Mouse (Mus musculus) liver, postnatal 0 days (tissue): ENCODE measurements around the gene Sycp2l. TPM values are rescaled to one million over a fixed set of nuclear protein-coding genes. Genes with fewer than 3 reads are reported as not detected.
"Not testable (repeated sequence)": the region's sequence is repeated elsewhere in the genome, so short reads cannot be mapped to it uniquely, and the experiment has no call there.

ENCODE experiments used
- ATAC-seq: fragments of 200-750 bp; cut with Nextera tagmentation; 2 replicates; pipeline ENCODE4 v1.8.0; 2017; ENCODE audit warnings: mild to moderate bottlenecking, moderate library complexity
- DNase-seq: peaks from one replicate; pipeline ENCODE4 v3.0.0-alpha.2; 2016
- H3K27ac ChIP-seq: fragments of 300-500 bp; sonication (generic); 2 replicates; pipeline ENCODE4 v1.5.1; 2014; ENCODE audit warnings: antibody characterized with exemption, moderate library complexity, mild to moderate bottlenecking, low read depth
- H3K27me3 ChIP-seq: fragments of 300-500 bp; sonication (generic); 2 replicates; pipeline ENCODE4 v1.6.1; 2014; ENCODE audit warnings: low read length, control low read depth, mixed read lengths; ENCODE audit not compliant: insufficient read depth
- H3K36me3 ChIP-seq: fragments of 300-500 bp; sonication (generic); replicated peaks from 2 replicates; pipeline ENCODE4 v1.6.1; 2014; ENCODE audit warnings: mild to moderate bottlenecking, control low read depth, low read length, moderate library complexity, mixed read lengths; ENCODE audit not compliant: insufficient read depth
- H3K4me1 ChIP-seq: fragments of 300-500 bp; sonication (generic); 2 replicates; pipeline ENCODE4 v1.6.1; 2014; ENCODE audit warnings: antibody characterized with exemption, mild to moderate bottlenecking, control low read depth; ENCODE audit not compliant: insufficient read depth
- H3K4me2 ChIP-seq: fragments of 300-500 bp; sonication (generic); 2 replicates; pipeline ENCODE4 v1.6.1; 2014; ENCODE audit warnings: low read depth, mild to moderate bottlenecking, low read length, moderate library complexity, mixed read lengths
- H3K4me3 ChIP-seq: fragments of 300-500 bp; sonication (generic); 2 replicates; pipeline ENCODE4 v1.5.1; 2014; ENCODE audit warnings: low read depth, low read length
- H3K9ac ChIP-seq: fragments of 300-500 bp; sonication (generic); replicated peaks from 2 replicates; pipeline ENCODE4 v1.6.1; 2014; ENCODE audit warnings: mild to moderate bottlenecking, moderate library complexity
- H3K9me3 ChIP-seq: fragments of 300-500 bp; sonication (generic); 2 replicates; pipeline ENCODE4 v1.6.1; 2016; ENCODE audit warnings: mild to moderate bottlenecking, control low read depth, low read length, mixed read lengths
- CTCF ChIP-seq: sonication (generic); IDR thresholded peaks from 2 replicates; pipeline ENCODE4 v1.5.1; 2016; ENCODE audit warnings: antibody characterized with exemption, low read depth
- EP300 ChIP-seq: IDR thresholded peaks from 2 replicates; pipeline ENCODE4 v1.6.1; 2016; ENCODE audit warnings: antibody characterized with exemption, low read depth, mild to moderate bottlenecking
- WGBS: fragments of 180-500 bp; shearing (Covaris S2); extraction: QIAGEN DNeasy Blood & Tissue Kit; methylation state at CpG from one replicate; pipeline ENCODE4 v1.1.7; 2014; ENCODE audit not compliant: insufficient replicate concordance; 5-methylcytosine and 5-hydroxymethylcytosine counted together
- polyA plus RNA-seq: library from polyadenylated mRNA; unstranded; fragments of >200 nt; fragmentation: Nextera tagmentation; extraction: Ambion mirVana; gene quantifications from 2 replicates; pipeline ENCODE4 v1.2.1, GENCODE M21; 2015

Gene Sycp2l
- polyA plus RNA-seq, 1 experiment from 2014 or later = not detected

DNA sequence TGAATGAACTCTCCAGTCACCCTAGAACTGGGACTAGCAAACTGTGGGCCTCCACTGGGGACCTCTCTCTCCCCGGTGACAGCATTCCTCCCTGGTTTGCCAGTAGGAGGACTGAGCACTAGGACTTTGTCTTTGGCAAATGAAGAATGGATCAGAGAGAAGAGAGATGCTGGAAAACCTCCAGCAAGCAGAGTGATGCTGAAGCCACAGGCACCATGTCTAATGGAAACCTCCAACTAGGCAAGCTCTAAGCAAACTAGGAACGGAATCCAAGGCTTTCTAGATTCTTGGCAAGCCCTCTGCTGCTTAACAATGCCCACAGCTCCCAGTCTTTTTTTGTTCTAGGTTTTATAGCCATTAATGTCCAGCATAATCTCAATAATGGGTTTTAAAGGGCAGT is 86.8 kb downstream of the Sycp2l start:
- no peak for DNase-seq
- TF ChIP-seq CTCF = no peak
- TF ChIP-seq EP300 = no peak
- Histone ChIP-seq H3K27me3 (no peaks in the 10 kb centered on the region), H3K36me3 (peaks cover 6% of the 10 kb centered on the region; the same call in 1 of the 2 replicates), H3K9ac (no peak overlapping the region), H3K9me3 (no peaks in the 10 kb centered on the region), H3K27ac (no peak overlapping the region), H3K4me1 (peaks cover 36% of the 10 kb centered on the region; the same call in 1 of the 2 replicates), H3K4me3 (no peak overlapping the region), H3K4me2 (no peak overlapping the region)
- ATAC-seq = no peak
- WGBS = 78% methylated on average over 2 of the region's 2 CpGs

DNA sequence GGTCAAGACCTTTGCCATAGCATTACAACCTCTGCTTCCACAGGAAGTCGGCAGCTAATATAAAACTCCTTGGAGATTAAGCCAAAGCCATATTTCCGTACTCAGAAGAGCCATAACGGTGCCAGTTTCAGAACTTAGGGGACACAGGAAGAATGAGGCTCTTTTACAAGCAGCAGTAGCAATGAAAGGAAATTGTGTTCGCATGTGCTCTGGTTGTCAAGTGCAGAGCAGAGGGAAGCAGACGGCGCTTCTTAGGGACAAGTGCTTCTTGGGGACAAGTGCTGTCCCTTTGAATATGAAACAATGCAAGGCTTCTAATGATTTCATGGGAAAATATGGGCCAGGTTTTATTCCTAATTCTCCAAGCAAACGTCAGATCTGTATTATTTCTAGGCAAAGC is 89.2 kb downstream of the Sycp2l start:
- no peak overlapping the region for H3K9ac ChIP-seq
- no peak overlapping the region for H3K27ac ChIP-seq
- no peak overlapping the region for H3K4me2 ChIP-seq
- H3K36me3 ChIP-seq = no peaks in the 10 kb centered on the region
- H3K27me3 ChIP-seq = no peaks in the 10 kb centered on the region
- 51% methylated on average over 7 of the region's 7 CpGs for WGBS
- TF ChIP-seq EP300 = no peak
- TF ChIP-seq CTCF = no peak
- ATAC-seq (no peak), DNase-seq (no peak)
- peaks cover 24% of the 10 kb centered on the region; the same call in 1 of the 2 replicates for H3K4me1 ChIP-seq
- no peak overlapping the region for H3K4me3 ChIP-seq
- no peaks in the 10 kb centered on the region for H3K9me3 ChIP-seq

DNA sequence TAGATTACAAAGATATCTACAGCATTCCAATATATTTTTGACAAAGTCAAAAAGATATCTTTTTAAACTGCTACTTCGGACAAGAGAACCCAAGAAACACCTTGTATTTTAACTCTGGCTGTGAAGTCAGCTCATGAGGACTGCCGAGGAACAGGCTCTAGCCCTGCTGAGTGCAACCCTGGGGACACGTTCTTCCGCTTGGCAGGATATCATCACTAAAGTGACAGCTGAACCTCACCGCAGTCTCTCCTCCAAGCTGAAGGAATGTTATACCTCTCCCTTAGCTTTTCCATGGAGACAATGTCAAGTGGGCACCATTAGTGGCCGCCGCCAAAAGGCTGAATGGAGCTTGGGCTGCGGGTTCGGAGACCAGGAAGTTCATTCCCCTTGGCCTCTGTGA is 89.6 kb downstream of the Sycp2l start:
- WGBS = 78% methylated on average over 9 of the region's 9 CpGs
- DNase-seq (no peak), ATAC-seq (no peak)
- Histone ChIP-seq H3K36me3 (no peaks in the 10 kb centered on the region), H3K9me3 (no peaks in the 10 kb centered on the region), H3K27me3 (no peaks in the 10 kb centered on the region), H3K9ac (no peak overlapping the region), H3K27ac (no peak overlapping the region), H3K4me3 (no peak overlapping the region), H3K4me2 (no peak overlapping the region), H3K4me1 (peaks cover 24% of the 10 kb centered on the region; the same call in 1 of the 2 replicates)
- TF ChIP-seq CTCF (no peak), EP300 (no peak)

GRCm38 (mm10) chr13:41205568-41205967 is 91.5 kb downstream of the Sycp2l start:
- not testable (repeated sequence) for H3K27ac ChIP-seq, H3K4me2 ChIP-seq, ATAC-seq, DNase-seq, H3K36me3 ChIP-seq, H3K4me3 ChIP-seq, H3K9ac ChIP-seq, H3K27me3 ChIP-seq, H3K9me3 ChIP-seq
- H3K4me1 ChIP-seq = peaks cover 25% of the 10 kb centered on the region

DNA sequence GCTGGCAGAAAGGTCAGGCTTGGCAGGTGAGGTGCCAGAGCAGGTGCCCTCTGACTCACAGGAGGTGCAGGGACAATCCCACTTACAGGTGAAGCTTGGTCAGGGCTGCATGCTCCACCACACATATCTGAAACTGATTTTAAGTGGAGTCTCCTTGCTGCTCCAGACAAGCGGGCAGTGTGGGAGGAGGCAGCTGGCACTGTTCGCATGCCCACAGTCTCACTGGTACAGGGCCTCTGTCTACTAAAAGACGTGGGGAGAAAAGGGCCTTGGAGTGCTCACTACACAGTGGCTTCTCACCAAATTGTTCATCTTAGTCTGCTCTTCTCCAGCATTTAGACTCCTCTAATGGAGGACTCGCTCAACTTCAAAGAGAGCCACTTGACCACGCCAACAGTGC is 92.1 kb downstream of the Sycp2l start:
- no peaks in the 10 kb centered on the region for H3K27me3 ChIP-seq
- no peak overlapping the region for H3K4me2 ChIP-seq
- H3K9me3 ChIP-seq = no peaks in the 10 kb centered on the region
- WGBS = 81% methylated on average over 5 of the region's 5 CpGs
- no peaks in the 10 kb centered on the region for H3K36me3 ChIP-seq
- ATAC-seq (no peak), DNase-seq (no peak)
- H3K9ac ChIP-seq = no peak overlapping the region
- H3K4me1 ChIP-seq = peaks cover 23% of the 10 kb centered on the region
- TF ChIP-seq CTCF (no peak), EP300 (no peak)
- no peak overlapping the region for H3K4me3 ChIP-seq
- H3K27ac ChIP-seq = no peak overlapping the region

- ATAC-seq (peak; percentile 37; the same call in 1 of the 2 replicates), DNase-seq (no peak)
- H3K27ac ChIP-seq = peak overlapping the region; percentile 20; the same call in 1 of the 2 replicates
- H3K36me3 ChIP-seq = no peaks in the 10 kb centered on the region
- H3K4me3 ChIP-seq = no peak overlapping the region
- no peaks in the 10 kb centered on the region for H3K27me3 ChIP-seq
- 52% methylated on average over 4 of the region's 4 CpGs for WGBS
- H3K4me2 ChIP-seq = peak overlapping the region; percentile 55
- TF ChIP-seq EP300 = no peak
- TF ChIP-seq CTCF = no peak
- H3K9ac ChIP-seq = no peak overlapping the region
- peaks cover 14% of the 10 kb centered on the region for H3K4me1 ChIP-seq
- no peaks in the 10 kb centered on the region for H3K9me3 ChIP-seq
Observed at GRCm38 (mm10) chr13:41211276-41211675, 97.2 kb downstream of the Sycp2l start.
